Mouse (Mus musculus) bone marrow, adult 2 months (tissue): ENCODE measurements around the gene Arrb1. TPM values are rescaled to one million over a fixed set of nuclear protein-coding genes. Genes with fewer than 3 reads are reported as not detected.

Experiments
- H3K27ac ChIP-seq: fragments of 200-500 bp; 2 replicates; pipeline ENCODE4 v1.5.1; 2012; ENCODE audit warnings: low read depth, mild to moderate bottlenecking, control low read depth, inconsistent platforms, low read length; ENCODE audit not compliant: control insufficient read depth, poor library complexity, insufficient read depth
- H3K4me1 ChIP-seq: fragments of 200-500 bp; 2 replicates; pipeline ENCODE4 v1.6.1; 2011; ENCODE audit warnings: low read length; ENCODE audit not compliant: control insufficient read depth, insufficient read depth
- H3K4me3 ChIP-seq: fragments of 200-500 bp; replicated peaks from 2 replicates; pipeline ENCODE3; 2011; ENCODE audit warnings: mild to moderate bottlenecking, low read depth, low read length, control low read depth; ENCODE audit not compliant: control insufficient read depth
- CTCF ChIP-seq: fragments of 200-500 bp; IDR thresholded peaks from 2 replicates; pipeline ENCODE4 v1.5.1; 2011; ENCODE audit warnings: low read length, control low read depth; ENCODE audit not compliant: control insufficient read depth, insufficient read depth
- POLR2A ChIP-seq: fragments of 200-500 bp; IDR thresholded peaks from 2 replicates; pipeline ENCODE4 v1.6.1; 2011; ENCODE audit warnings: low read depth, mild to moderate bottlenecking, control low read depth, low read length, borderline replicate concordance; ENCODE audit not compliant: control insufficient read depth
- WGBS: fragments of 180-500 bp; shearing (Covaris S2); methylation state at CpG from one replicate; pipeline ENCODE4 v1.1.7; 2018; 5-methylcytosine and 5-hydroxymethylcytosine counted together
- polyA plus RNA-seq: library from polyadenylated mRNA; stranded (reverse); fragments of >200 nt; gene quantifications from 2 replicates; pipeline ENCODE4 v1.2.4, GENCODE M21; 2011; ENCODE audit warnings: low replicate concordance; ENCODE audit not compliant: missing spikeins, insufficient read depth, insufficient read length

The Arrb1 gene
- polyA plus RNA-seq, 1 experiment = 89.7 TPM

DNA sequence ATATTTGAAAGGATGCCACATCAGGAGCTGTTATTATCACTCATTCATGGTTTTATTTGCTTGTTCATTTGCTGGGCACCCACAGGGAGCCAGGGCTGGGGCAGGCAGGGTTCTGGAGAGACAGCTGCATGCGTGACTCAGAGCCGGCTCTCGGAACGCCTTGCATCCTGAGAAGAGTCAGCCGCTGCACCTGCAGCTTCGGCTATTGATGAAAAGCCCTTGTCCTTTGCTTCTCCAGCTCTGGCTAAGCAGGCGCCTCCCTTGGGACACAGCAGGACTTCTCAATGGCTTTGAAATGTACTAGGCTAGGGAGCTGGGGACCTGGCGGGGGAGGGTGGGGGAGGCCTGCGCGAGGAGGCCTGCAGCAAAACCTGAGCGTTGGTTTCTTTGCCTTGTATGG is 23.8 kb downstream of the Arrb1 start:
- WGBS = 76% methylated on average over 11 of the region's 11 CpGs
- Histone ChIP-seq H3K4me1 (no peaks in the 10 kb centered on the region; the same call in 1 of the 2 replicates), H3K27ac (no peak overlapping the region), H3K4me3 (no peak overlapping the region)
- TF ChIP-seq POLR2A (no peak), CTCF (no peak)

DNA sequence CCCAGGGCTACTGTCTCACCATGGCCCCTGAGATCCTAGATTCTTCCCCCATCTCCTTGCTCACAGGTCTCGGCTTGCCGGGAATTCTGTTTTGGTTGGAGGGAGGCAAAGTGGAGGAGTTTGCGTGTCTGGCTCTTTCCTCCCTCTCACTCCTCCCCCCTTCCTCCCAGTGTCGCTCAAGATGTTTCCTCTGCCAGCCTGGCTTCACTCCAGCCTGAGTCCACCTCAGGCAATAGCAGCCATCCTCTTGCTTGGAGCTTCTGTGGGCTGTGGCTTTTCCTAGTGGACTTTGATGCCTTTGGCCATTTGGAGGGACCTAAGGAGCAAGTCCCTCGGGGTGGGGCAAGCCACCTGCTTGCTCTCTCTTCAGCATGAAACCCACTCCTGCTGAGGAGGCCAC is 27.2 kb downstream of the Arrb1 start:
- 31% methylated on average over 5 of the region's 5 CpGs for WGBS
- TF ChIP-seq CTCF = no peak
- no peak for TF ChIP-seq POLR2A
- Histone ChIP-seq H3K27ac (no peak overlapping the region), H3K4me3 (no peak overlapping the region), H3K4me1 (no peaks in the 10 kb centered on the region)

DNA sequence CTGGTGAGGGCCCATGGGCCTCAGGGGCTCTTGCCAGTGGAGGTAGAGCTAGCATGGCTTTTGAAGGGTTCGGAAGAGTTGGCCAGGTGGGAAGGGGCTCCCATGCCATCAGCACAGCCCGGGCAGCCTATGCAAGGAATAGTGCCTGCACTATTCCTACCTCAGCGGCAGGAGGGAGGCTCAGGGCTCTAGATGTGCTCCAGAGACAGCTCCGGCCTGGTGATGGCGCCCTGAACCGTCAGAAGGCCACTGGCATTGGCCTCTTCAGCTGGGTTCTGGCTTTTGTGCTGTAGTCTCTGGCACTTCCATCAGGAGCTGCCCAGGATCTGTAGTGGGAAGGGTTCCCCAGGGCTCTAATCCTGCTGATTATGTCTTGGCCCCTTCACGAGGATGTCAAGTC is 28.0 kb downstream of the Arrb1 start:
- H3K27ac ChIP-seq = no peak overlapping the region
- TF ChIP-seq CTCF = no peak
- TF ChIP-seq POLR2A = no peak
- no peaks in the 10 kb centered on the region for H3K4me1 ChIP-seq
- WGBS = 92% methylated on average over 7 of the region's 7 CpGs
- H3K4me3 ChIP-seq = no peak overlapping the region

DNA sequence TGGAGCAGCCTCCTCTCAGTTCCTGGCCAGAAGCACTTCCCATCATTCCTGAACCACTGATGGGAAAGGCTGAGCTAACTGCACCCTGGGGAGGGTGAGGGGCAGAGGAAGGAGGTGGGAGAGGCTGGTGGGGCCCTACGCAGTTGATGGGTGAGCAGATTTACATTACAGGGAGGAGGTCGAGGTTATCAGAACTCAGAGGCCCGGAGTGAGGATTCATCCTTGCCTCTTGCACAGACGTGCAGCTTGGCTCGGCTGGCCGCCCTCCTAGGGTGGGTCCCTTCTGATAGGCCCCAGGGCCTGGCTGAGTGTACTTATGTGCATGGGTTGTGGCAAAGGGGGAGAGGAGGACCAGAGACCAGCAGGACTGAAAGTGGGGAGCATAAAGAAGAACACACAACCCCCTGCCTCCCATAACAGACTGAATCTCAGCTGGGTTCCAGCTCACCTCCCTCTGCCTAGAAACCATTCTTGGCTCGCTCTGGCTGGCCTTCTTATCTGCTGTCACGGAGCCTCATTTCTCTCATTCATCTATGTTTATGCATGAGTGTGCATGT is 30.1 kb downstream of the Arrb1 start:
- 63% methylated on average over 8 of the region's 8 CpGs for WGBS
- TF ChIP-seq CTCF (no peak), POLR2A (no peak)
- Histone ChIP-seq H3K4me1 (no peaks in the 10 kb centered on the region), H3K4me3 (no peak overlapping the region), H3K27ac (no peak overlapping the region)

DNA sequence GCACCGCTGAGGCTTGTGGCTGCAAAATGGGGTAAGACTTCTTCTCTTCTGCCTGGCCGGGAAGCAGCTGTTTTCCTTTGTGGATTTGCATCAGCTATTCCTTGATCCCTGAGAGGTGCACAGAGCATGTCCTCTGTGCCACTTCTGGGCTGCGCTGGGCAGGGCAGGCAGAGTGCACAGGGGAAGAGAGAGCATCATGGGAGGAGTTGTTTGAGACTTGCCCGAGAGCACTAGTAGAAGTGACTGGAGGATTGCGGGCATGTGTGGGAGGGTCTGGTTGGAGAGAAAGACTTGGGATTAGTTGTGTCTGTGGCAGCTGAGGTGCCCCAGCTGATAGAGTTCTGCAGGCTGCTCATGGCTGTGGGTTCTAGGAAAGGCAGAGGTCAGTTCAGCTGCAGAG is 35.4 kb downstream of the Arrb1 start:
- H3K4me3 ChIP-seq = no peak overlapping the region
- H3K4me1 ChIP-seq = no peaks in the 10 kb centered on the region
- WGBS = 79% methylated on average over 5 of the region's 5 CpGs
- no peak overlapping the region for H3K27ac ChIP-seq
- TF ChIP-seq CTCF (no peak), POLR2A (no peak)

DNA sequence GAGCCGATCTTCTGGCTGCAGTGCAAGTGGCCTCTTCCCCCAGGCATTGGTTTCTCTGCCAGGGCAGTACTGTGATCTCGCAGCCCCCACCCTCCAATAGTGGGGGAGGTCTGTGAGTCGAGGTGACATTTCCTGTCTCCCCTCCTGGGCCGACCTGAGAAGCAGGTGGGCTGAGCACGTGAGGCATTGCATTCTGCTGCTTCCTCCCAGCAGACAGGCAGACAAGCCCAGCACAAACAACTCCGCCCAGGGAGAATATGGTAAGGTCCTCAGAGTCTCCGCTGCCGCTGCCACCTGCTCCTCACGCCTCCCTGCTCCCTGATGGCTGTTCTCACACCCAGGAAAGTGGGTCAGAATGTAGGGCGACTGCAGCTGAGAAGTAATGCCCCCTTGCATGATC is 37.7 kb downstream of the Arrb1 start:
- WGBS = 58% methylated on average over 10 of the region's 10 CpGs
- TF ChIP-seq CTCF (no peak), POLR2A (no peak)
- Histone ChIP-seq H3K4me1 (no peaks in the 10 kb centered on the region), H3K4me3 (no peak overlapping the region), H3K27ac (no peak overlapping the region)

DNA sequence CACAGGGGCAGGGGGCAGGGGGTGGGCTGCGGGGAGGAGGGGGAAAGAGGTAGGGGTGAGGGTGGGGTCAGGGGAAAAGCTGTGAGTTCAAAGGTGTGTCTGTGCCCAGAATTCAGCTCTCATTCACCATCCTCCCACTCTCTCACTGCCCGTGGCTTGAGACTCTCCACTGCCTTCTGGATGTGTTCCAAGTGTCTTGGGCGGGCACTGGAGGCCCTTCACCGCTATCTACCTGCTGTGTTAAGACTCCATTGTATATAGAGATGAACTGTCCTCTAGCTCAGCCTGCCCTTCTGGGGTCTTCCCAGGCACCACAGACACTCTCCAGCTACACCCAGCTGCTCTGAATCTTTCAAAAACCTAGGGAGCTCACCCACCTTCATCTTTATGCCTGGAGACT is 38.1 kb downstream of the Arrb1 start:
- WGBS = 67% methylated on average over 4 of the region's 4 CpGs
- Histone ChIP-seq H3K27ac (no peak overlapping the region), H3K4me3 (no peak overlapping the region), H3K4me1 (no peaks in the 10 kb centered on the region)
- TF ChIP-seq POLR2A = no peak
- no peak for TF ChIP-seq CTCF

DNA sequence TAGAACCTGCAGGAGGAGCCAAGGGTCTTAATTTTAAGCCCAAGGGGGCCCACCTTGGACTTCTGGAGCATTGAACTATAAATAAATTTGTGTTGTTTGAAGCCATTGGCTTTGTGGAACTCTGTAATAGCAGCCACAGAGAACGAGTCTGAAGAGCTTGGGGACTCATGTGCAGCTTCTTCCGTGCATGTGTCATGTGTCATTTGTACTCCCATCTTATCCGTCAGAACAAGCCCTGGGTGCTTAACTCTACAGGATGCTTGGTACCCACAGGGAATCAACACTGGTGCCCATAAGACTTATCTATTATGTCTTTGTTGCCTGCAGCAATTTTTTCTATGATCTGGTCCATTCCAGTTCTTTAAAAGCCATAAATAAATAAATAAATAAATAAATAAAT is 43.0 kb downstream of the Arrb1 start:
- H3K27ac ChIP-seq = no peak overlapping the region
- H3K4me1 ChIP-seq = 0 out of 2 replicates have a peak, but pooled peaks cover 1% of the 10 kb centered on the region
- H3K4me3 ChIP-seq = no peak overlapping the region
- no peak for TF ChIP-seq CTCF
- no peak for TF ChIP-seq POLR2A
- WGBS = 84% methylated on average over 3 of the region's 3 CpGs
